Mouse (Mus musculus): ENCODE measurements around the gene Skp2.
"Not testable (repeated sequence)": the region's sequence is repeated elsewhere in the genome, so short reads cannot be mapped to it uniquely, and the experiment has no call there.

Gene Skp2

DNA sequence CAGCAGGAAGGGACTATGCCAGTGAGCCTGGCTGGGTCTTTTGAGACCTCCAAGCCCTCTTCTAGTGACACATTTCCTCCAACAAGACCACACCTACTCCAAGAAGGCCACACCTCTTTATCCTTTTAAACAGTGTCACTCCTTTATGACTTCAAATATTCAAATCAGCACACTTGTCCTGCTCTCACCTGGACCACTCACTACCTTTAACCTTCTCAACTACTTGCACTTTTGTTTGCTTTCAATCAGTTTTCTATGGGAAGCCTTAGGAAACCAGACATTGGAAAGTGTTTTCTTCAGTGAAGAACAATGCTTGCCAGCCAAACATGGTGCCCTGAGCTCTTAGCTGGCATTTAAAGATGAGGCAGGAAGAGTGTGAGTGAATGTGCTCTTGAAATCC lies at the start of gene Skp2:
Gene Skp2 (minus strand): TSS at position 101 of the 400 bp plus-strand sequence.
- DNase-seq (ENCODE audit: low read depth, low spot score), result no peak

DNA sequence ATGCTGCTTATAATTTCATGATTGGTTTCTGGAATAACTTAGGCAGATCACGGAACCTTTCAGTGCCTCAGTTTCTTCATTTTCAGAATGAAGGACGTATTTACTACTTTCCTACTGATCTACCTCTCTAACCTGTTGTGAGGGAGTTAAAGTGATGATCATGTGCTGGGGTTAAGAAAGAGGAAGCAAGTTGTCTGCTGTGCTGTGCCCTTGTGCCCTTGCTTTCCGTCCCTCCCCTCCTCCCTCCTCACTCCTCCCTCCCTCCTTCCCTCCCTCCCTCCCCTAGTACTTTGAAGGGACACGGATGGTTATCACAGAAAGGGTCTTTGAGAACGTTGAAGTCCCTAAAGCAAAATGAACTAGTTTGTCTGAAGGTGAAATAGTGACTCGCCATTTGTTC lies 43.2 kb upstream of the Skp2 start:
- DNase-seq (ENCODE audit: low read depth, low spot score), result no peak

DNA sequence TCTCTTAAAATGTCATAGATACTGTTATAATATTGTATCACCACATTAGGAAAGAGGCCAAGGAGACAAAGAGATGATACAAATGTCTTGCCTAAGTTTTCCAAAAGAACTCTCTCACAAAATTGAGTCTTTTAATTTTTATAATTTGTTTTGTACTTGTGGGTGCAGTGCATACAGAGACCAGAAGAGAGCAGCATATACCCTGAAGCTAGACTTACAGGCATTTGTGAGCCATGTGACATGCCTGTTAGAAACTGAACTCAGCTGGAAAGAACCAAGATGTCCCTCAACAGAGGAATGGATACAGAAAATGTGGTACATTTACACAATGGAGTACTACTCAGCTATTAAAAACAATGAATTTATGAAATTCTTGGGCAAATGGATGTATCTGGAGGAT lies 37.5 kb upstream of the Skp2 start:
- not testable (repeated sequence) for DNase-seq (ENCODE audit: low read depth, low spot score)

DNA sequence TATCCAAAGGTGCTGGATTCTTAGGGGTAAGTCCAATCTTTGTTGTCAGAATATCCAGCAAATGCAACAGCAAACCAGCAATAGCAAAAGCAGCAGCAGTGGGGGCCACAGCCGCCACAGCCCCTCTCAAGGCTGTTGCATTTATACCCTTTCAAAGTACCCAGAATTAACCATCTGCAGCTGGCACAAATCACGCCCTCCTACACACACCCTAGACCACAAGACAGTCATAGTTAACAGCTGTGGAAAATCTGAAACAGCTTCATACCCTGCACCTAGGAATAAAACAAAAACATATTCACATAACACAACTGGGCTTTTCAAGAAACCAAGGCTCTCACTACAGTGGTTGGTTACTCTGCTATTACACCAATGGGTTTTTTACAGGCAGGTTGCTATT lies 34.6 kb upstream of the Skp2 start:
- no peak for DNase-seq (ENCODE audit: low read depth, low spot score)

DNA sequence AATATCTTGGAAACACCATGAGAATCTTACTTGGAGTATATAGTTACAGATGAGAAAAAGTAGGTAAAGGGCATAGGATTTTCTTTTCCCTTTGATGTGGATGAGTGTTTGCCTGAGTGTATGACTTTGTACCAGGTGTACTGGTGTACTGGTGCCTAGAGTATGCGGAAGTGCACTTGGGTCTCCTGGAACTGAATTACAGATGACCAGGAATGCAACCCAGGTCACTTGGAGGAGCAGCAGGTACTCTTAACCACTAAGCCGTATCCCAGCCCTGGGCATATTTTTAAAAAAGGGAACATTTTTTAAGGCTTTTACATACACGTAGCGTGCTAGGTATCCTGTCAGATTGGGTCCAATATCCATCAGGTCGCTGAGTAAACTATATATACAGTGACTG lies 28.8 kb upstream of the Skp2 start:
- no peak for DNase-seq (ENCODE audit: low read depth, low spot score)

DNA sequence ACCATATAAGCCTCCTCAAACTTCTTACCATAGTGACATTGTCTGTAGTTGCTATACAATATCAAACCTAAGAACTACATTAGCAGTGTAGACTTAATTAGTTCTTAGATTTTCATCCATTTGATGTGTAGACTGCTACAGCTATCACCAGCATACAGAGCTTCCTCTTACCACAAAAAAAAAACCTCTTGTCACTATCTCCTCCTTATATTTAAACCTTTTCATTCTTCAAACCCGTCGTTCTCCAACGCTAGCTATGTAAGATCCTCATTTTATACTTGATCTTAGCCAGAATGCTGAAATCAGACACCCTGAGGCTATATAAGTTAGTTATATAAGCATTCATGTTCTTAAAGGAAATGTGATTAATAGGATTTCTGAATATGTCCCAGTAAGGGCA lies 21.8 kb upstream of the Skp2 start:
- DNase-seq (ENCODE audit: low read depth, low spot score), result no peak

DNA sequence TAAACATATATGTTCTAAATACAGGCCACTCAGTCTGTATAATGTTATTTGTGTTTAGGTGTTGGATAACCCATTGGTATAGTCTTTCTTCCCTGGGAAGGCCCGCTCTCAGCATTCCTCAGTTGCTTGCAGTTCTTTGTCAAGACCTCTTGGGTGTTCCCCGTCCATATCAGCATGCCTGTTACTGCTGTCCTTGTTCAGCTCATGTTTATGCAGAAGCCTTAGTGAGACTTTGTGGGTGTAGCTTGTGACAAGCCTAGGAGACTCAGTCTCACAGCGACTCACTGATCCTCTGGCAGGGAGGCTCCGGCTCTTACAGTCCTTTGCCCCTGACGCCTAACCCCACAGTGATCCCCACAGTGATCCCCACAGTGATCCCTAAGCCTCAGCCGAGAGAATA lies 8.9 kb upstream of the Skp2 start:
- DNase-seq (ENCODE audit: low read depth, low spot score), result no peak

DNA sequence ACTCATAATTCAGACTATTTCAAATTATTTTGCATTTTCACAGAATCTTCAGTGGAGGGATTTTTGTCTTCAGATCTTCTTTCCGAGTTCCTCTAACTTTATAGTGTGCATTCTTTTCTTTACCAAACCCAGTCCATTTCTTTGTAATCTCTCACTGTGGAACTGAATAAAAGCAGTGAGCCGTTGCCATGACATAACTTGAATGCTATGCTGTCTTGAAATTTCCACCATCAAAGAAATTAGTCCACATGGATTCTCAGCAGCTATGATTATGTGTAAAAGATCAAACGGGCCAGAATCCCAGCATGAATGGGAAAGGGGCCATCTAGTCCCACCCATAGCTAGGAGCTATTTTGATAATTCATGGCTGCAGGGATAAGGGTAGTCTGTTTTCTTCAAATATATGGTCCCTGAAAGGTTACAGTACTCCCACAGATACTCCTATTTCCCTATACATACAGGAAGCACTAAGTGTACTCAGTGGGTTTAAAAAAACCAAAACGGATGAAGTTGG lies 7.4 kb upstream of the Skp2 start:
- no peak for DNase-seq (ENCODE audit: low read depth, low spot score)

DNA sequence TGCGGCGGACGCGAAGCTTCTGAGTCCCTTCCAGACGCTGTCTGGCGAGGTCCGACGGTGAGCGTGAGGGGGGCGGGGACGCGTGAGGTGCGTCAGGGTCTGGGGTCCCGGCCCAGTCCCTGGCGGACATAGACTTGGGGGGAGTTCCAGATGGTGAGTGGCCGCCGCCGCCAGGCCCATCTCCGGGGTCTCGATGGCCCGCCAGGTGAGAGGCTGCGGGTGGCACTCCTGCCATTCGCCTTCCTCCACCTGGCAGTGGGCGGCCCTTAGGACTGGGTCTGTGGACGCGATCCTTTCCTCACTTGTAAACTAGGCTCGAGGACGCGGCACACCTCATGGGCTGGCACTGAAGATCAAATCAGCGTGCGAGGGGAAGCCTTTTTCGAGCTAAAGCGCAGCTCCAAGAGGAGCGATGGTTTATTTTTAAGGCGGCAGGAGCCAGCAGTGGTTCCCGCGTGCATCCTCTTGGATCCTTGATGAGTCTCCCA lies 14.5 kb downstream of the Skp2 start:
- no peak for DNase-seq (ENCODE audit: low read depth, low spot score)

DNA sequence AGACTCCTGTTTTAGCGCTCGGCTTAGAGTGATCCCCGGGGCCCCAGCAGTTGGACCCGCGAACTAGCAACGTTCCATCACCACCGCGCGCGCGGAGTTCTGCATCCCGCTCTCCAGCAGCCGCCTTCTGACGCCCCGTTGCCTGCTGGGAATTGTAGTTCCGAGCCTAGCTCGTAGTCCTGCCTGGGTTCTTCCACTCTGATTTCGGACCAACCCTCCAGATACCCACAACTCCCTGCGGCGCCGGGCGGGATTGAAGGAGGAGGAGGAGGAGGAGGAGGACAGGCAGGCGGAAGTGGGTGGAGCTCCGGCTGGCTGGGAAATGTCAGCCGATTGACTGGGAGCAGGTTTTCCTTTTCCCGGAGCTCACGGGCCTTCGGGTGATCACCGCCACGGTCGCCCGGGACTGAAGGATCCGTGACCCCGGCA lies 15.0 kb downstream of the Skp2 start, which contains the start of gene Lmbrd2:
Gene Lmbrd2 (plus strand): TSS at position 299 of the 429 bp plus-strand sequence.
- DNase-seq (ENCODE audit: low read depth, low spot score), result peak; percentile 92

DNA sequence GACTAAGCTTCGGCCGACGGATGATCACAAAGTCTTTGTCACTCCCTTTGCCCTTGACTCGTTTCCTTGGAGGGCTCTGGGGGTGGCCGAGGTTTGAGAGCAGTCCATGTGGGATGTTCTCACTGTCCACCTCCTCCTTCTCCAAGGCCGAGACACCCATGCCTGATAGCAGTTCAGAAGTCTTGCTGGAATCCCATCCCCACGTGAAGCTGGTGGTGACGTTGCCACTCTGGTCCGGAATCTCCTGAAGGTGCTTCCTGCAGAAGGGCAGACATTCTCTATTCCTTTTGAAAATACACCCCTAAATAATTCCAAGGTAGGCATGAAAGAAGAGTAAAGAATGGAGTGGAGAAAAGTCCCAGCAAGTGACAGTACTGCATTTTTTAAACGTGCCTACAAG lies 15.8 kb downstream of the Skp2 start:
- no peak for DNase-seq (ENCODE audit: low read depth, low spot score)

DNA sequence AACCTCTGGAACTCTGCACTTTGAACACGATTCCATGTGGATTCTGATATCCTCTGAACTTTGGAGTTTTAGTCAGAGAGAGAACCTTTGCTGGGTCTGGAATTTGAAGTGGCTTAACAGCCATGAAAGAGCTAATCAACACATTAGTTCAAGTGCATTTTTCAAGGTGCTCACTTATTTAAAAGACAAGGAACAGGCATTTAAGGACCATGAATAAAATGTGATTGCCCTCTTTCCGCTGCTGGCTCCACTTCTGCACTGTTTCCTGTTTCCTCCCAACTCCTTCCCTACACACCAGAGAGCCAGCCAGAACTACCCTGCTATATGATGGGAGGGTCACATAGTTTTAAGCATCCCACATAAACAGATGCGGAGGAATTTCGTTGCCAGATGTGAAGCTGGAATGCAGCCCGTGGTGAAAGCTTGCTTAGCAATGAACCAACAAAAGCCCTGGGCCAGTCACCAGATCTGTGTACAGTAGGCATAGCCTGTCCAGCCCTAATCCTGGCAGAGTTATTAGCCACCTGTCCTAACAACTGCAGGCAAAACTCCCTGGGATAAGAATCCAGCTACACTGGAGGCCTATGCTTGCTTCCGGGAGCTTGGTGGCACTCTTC lies 20.2 kb downstream of the Skp2 start:
- no peak for DNase-seq (ENCODE audit: low read depth, low spot score)

DNA sequence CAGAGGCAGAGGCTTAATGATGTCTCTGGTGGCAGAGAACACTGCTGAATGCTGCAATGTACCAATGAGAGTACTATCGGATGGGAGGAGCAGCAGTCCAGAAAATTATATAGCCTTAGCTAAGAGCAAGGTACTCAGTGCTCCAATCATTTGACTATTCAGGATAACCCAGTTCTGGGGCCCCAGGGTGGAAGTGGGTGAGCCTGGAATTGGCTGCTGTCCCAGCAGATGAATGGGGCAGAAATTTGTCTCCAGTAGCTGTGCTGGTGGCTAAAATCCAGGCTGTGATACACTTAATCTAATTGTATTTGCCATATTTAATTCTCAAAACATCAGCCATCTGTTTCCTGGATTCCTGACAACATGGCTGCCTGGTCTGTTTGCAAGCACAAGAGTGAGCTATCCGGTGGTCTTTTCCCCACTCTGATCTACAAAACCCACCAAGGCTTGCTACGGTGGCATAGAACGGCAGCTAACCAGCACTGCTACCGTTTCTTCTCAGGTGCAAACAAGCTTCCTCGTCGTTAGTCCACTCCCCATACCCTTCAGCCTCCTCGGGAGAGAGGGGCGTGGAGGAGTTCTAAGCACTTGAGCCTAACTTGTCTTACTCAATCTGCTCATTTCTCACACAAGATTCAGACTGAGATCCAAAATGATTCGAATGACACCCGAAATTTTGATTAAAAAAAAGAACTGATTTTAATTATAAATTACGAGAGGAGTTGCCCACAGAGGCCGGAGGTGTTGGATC lies 22.4 kb downstream of the Skp2 start:
- DNase-seq (ENCODE audit: low read depth, low spot score), result no peak

DNA sequence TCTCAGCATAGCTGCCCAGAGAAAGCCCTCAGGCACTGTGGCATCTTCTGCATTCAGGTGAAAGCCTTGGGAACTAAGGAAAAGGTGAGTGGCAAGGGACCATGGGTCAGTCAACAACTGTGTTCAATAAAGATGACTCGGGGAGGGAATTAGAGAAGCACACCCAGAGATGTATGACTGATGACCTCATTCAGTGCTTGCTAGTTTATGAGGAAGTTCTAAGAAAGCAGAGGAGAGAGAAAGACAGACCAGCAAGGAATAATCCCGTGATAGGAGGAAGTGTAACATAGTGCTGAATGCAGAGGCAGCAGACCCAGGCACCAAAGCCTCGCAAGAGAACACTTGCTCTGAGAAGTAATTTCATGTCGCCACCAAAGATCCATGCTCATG lies 23.7 kb downstream of the Skp2 start:
- DNase-seq (ENCODE audit: low read depth, low spot score), result no peak

DNA sequence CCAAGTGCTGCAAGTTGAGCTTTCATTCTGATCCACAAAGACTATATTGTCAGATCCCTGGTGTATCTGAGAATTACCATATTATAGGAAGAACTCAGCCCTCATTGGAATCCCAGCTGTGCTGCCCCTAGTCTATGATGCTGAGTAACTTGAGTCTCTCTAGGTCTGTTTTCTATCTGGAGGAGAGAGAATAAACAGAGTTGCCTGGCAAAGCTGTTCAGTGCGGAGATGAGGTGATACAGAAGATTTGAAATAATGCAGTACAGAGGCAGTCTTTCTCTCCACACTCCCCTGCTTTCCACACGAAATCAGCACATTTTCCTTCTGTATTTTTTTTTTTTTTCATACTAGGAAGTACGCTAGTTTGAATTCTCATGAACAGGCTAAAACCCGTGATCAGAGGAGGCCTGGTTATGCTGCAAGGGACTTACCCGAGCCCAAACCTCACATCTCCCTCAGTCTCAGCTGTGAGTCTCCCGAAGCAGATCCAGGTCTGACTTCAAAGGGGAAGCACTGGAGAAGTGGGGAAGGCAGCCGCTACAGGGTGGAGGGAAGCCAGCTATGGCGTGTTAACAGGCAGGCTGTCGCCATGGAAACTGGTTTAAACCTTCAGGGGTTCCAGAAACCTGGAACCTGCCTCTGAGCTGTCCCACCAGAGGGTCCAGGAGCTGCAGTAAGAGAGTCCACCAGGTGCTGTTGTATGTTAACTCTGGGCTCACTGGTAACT lies 24.3 kb downstream of the Skp2 start:
- no peak for DNase-seq (ENCODE audit: low read depth, low spot score)

DNA sequence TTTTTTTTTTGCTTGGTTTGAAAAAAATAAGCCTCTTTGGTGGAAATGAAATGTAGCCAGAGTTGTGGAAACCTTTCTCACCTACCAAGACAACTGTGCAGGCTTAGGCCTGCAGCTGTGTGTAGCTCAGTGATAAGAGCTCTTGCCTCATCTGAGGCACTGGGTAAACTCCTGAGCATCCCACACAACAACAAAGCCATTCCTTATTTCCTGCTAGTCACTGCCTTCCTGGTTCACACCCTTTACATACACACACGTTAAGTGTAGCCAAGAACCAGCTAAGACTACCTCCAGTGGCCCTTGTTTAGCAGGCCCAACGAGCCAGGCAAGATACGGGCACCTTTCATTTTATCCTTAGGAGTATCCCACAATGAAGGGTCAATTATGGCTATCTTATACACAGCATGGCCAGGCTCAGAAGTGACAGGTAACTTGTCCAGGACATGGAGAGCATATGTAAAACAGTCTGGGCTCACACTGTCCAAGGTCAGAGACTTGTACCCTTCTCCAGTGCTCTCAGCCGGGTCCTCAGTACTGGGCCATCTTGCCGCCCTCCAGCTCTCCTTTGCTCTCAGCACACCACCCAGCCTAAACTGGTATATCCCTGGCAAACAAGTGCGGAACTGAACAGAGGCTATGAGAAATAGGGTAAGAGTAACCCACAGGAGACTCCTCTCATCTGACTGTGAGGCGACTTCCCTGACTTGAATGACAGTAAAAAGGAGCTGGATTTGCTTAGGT lies 28.0 kb downstream of the Skp2 start:
- no peak for DNase-seq (ENCODE audit: low read depth, low spot score)

DNA sequence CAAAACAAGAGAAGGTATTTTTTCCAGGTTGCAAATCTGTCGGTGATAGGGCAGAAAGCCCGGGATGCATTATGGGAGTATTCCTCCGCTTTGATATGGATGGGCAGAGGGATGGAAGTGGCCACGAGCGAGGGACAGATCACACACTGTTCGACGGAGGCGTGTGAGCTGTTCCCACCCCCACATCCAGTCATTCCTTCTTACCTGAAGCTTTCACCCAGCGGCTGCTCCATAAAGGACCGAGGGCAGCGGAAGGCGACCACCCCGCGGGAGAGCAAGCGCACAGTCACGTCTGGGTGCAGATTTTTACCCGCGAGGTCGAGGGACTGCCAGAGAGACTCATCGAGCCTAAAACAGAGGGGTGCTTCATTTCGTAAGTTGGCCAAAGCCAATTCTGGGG lies 30.4 kb downstream of the Skp2 start:
- no peak for DNase-seq (ENCODE audit: low read depth, low spot score)

DNA sequence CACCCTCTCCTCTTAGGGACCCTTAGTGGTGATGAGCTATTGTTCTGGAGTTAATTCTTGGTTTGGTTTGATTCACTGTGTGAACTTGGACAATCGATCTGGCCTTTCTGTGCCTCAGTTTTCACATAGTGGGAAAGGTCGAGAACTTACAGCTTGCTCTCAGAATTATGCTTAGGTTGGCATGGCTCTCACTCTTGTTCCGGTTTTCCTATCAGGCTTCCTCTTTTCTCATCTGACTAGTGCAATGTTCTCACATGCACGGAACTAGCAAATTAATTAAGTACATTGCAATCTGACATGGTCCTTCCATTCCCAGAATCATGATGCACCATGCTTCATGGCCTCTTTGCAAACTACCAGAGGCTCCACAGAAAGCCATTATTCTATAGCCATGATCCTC lies 32.2 kb downstream of the Skp2 start:
- DNase-seq (ENCODE audit: low read depth, low spot score), result no peak

DNA sequence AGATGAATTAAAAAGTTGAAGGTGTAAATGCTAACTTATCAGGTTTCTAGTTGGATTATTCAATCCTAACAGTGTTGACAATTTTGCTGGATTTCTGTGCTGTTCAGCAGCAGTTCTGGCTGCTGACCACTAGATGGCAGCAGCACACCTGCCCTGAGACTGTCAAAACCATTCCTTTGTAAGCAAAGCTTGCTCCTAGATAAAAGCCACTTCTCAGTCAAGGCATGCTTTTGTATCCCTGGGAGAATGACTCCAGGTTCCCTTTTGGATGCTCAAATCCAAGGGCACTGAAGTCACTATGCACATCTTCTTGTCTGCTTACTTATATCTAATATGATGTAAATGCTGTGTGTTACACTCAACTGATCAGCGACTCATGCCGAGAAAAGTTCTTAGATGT lies 35.1 kb downstream of the Skp2 start:
- no peak for DNase-seq (ENCODE audit: low read depth, low spot score)

DNA sequence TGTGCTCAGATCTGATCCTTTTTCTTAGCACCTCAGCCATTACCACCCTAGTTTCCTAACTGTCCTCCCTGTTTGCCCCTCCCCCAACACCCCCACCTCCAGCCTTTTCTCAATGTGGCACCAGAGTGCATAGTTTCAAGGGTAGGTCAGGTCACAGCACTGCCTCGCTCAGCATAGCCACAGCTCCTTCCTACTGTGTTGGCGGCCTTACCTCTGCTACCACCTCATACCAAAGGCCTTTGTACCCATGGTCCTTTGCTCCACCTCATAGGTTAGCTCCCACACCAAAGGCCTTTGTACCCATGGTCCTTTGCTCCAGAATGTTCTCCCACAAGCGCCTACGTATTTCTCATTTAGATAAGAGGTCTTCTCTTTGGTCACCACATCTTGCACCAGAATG lies 36.4 kb downstream of the Skp2 start:
- no peak for DNase-seq (ENCODE audit: low read depth, low spot score)

DNA sequence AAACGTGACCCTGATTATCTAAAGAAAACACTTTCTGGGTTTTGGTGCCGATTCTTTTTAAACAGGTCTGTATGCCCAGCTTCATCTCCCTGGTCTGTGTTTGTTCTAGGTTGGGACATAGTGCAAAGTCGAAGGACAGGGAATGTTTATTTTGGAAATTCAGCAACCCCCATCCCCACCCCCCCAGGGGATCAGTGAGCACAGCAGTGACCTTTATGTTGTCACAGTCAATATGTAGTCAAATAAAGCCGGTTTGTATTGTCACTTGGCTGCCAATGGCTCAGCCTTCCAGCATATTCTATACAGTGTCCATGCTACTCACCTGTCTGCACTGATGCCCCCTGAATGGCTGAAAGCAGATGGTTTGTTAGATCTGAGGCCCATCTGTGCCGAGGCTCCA lies 40.6 kb downstream of the Skp2 start:
- no peak for DNase-seq (ENCODE audit: low read depth, low spot score)

DNA sequence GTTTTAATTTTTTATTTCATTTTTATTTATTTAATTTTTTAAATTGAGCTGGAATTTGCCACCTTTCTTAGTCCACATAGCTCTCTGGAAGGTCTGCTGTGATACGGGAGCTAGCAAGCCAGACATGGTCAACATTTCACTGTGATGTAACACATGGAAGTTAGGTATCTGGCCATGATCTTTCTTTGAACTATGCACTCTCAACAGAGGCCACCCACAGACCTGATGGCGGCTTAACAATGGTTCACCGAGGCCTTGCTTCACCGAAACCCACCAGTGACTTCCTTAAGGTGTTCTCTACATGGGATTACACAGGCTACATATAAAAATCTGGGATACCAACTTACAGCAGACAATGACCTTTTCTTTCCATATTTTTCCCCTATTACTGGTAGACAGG lies 41.1 kb downstream of the Skp2 start:
- DNase-seq (ENCODE audit: low read depth, low spot score), result no peak

All from retina, adult 2 months (tissue).